Mouse (Mus musculus): ENCODE results near the gene Plod2.

- TF ChIP-seq CTCF (IDR thresholded peaks at IDR 0.05) (no peak), EP300 (IDR thresholded peaks at IDR 0.05) (no peak; the same call in 1 of the 2 replicates)
These were observed at the start of gene Plod2 for GRCm38 (mm10) chr9:92541977-92542561.

Measured in lung, postnatal 0 days (tissue).